Mouse (Mus musculus) midbrain, embryonic 12.5 days (tissue): Measurements from ENCODE around the gene Socs3. TPM values are rescaled to one million over a fixed set of nuclear protein-coding genes. Genes with fewer than 3 reads are reported as not detected.

Source experiments
- ATAC-seq: fragments of 200-750 bp; cut with Nextera tagmentation; 2 replicates; pipeline ENCODE4 v1.8.0; 2017; ENCODE audit warnings: low read depth, moderate TSS enrichment, moderate library complexity; ENCODE audit not compliant: low FRiP score
- H3K27ac ChIP-seq: fragments of 300-500 bp; sonication (generic); replicated peaks from 2 replicates; pipeline ENCODE4 v1.5.1; 2016; ENCODE audit warnings: mild to moderate bottlenecking
- H3K27me3 ChIP-seq: fragments of 300-500 bp; sonication (generic); 2 replicates; pipeline ENCODE4 v1.6.1; 2016; ENCODE audit warnings: mild to moderate bottlenecking
- H3K36me3 ChIP-seq: fragments of 300-500 bp; sonication (generic); 2 replicates; pipeline ENCODE4 v1.6.1; 2016
- H3K4me1 ChIP-seq: fragments of 300-500 bp; sonication (generic); 2 replicates; pipeline ENCODE4 v1.6.1; 2016
- H3K4me2 ChIP-seq: fragments of 300-500 bp; sonication (generic); replicated peaks from 2 replicates; pipeline ENCODE4 v1.6.1; 2016; ENCODE audit warnings: mild to moderate bottlenecking, moderate library complexity
- H3K4me3 ChIP-seq: fragments of 300-500 bp; sonication (generic); 2 replicates; pipeline ENCODE4 v1.5.1; 2016; ENCODE audit warnings: mild to moderate bottlenecking
- H3K9ac ChIP-seq: fragments of 300-500 bp; sonication (generic); replicated peaks from 2 replicates; pipeline ENCODE4 v1.6.1; 2016; ENCODE audit warnings: mild to moderate bottlenecking, moderate library complexity
- H3K9me3 ChIP-seq: fragments of 300-500 bp; sonication (generic); 2 replicates; pipeline ENCODE4 v1.6.1; 2016; ENCODE audit warnings: mild to moderate bottlenecking
- WGBS: fragments of 180-500 bp; shearing (Covaris S2); methylation state at CpG from one replicate; pipeline ENCODE4 v1.1.7; 2016; 5-methylcytosine and 5-hydroxymethylcytosine counted together
- polyA plus RNA-seq: library from polyadenylated mRNA; unstranded; fragments of >200 nt; fragmentation: Nextera tagmentation; extraction: Ambion mirVana; gene quantifications from 2 replicates; pipeline ENCODE4 v1.2.1, GENCODE M21; 2016

Socs3 gene
- polyA plus RNA-seq, 1 experiment from 2014 or later = 13.2 TPM

GRCm38 (mm10) chr11:117941848-117942247, 28.0 kb downstream of the Socs3 start:
- H3K4me2 ChIP-seq = no peak overlapping the region
- H3K9me3 ChIP-seq = no peaks in the 10 kb centered on the region
- H3K36me3 ChIP-seq = no peaks in the 10 kb centered on the region
- WGBS = 6% methylated on average over 4 of the region's 4 CpGs
- no peak overlapping the region for H3K27ac ChIP-seq
- H3K4me3 ChIP-seq = no peak overlapping the region
- peaks cover 46% of the 10 kb centered on the region for H3K27me3 ChIP-seq
- no peak overlapping the region for H3K9ac ChIP-seq
- ATAC-seq = no peak
- peaks cover 40% of the 10 kb centered on the region for H3K4me1 ChIP-seq

GRCm38 (mm10) chr11:117941325-117941834, 28.5 kb downstream of the Socs3 start:
- H3K27me3 ChIP-seq = peaks cover 45% of the 10 kb centered on the region
- no peak overlapping the region for H3K4me3 ChIP-seq

GRCm38 (mm10) chr11:117940881-117941280, 29.0 kb downstream of the Socs3 start:
- H3K4me1 ChIP-seq = peaks cover 47% of the 10 kb centered on the region
- no peak overlapping the region for H3K9ac ChIP-seq
- no peaks in the 10 kb centered on the region for H3K9me3 ChIP-seq
- peak overlapping the region; percentile 83 for H3K27ac ChIP-seq
- no peak overlapping the region for H3K4me3 ChIP-seq
- H3K36me3 ChIP-seq = no peaks in the 10 kb centered on the region
- no peak overlapping the region for H3K4me2 ChIP-seq
- WGBS = 93% methylated on average over 6 of the region's 6 CpGs
- H3K27me3 ChIP-seq = peaks cover 48% of the 10 kb centered on the region
- no peak for ATAC-seq

More at GRCm38 (mm10) chr11:117941325-117941834, 28.5 kb downstream of the Socs3 start:
- no peaks in the 10 kb centered on the region for H3K36me3 ChIP-seq
- H3K4me1 ChIP-seq = peaks cover 42% of the 10 kb centered on the region
- 80% methylated on average over 8 of the region's 8 CpGs for WGBS
- H3K9ac ChIP-seq = no peak overlapping the region
- H3K27ac ChIP-seq = no peak overlapping the region
- H3K4me2 ChIP-seq = no peak overlapping the region
- no peak for ATAC-seq
- H3K9me3 ChIP-seq = no peaks in the 10 kb centered on the region

- peak overlapping the region; percentile 32 for H3K4me2 ChIP-seq
- H3K9me3 ChIP-seq = no peaks in the 10 kb centered on the region
- H3K4me3 ChIP-seq = no peak overlapping the region
- peak overlapping the region; percentile 83 for H3K27ac ChIP-seq
- peak overlapping the region; percentile 15; the same call in 1 of the 2 replicates for H3K9ac ChIP-seq
- no peaks in the 10 kb centered on the region for H3K36me3 ChIP-seq
- H3K27me3 ChIP-seq = peaks cover 49% of the 10 kb centered on the region
- peaks cover 54% of the 10 kb centered on the region for H3K4me1 ChIP-seq
- 3% methylated on average over 7 of the region's 7 CpGs for WGBS
- ATAC-seq = peak; percentile 92
Observed at GRCm38 (mm10) chr11:117939741-117940285, 30.0 kb downstream of the Socs3 start.

GRCm38 (mm10) chr11:117939004-117939730, 30.7 kb downstream of the Socs3 start:
- 21% methylated on average over 4 of the region's 4 CpGs for WGBS
- H3K4me3 ChIP-seq = no peak overlapping the region

GRCm38 (mm10) chr11:117936202-117936601, 33.6 kb downstream of the Socs3 start:
- H3K9me3 ChIP-seq = no peaks in the 10 kb centered on the region
- no peaks in the 10 kb centered on the region for H3K36me3 ChIP-seq
- no peak overlapping the region for H3K4me3 ChIP-seq
- peaks cover 73% of the 10 kb centered on the region for H3K27me3 ChIP-seq
- H3K4me2 ChIP-seq = no peak overlapping the region
- H3K9ac ChIP-seq = no peak overlapping the region
- 53% methylated on average over 8 of the region's 8 CpGs for WGBS
- peaks cover 70% of the 10 kb centered on the region for H3K4me1 ChIP-seq
- ATAC-seq = no peak
- H3K27ac ChIP-seq = no peak overlapping the region

More at GRCm38 (mm10) chr11:117939004-117939730, 30.7 kb downstream of the Socs3 start:
- Histone ChIP-seq H3K9ac (no peak overlapping the region), H3K9me3 (no peaks in the 10 kb centered on the region), H3K27ac (peak overlapping the region; percentile 83), H3K36me3 (no peaks in the 10 kb centered on the region), H3K4me1 (peaks cover 60% of the 10 kb centered on the region), H3K27me3 (peaks cover 51% of the 10 kb centered on the region), H3K4me2 (peak overlapping the region; percentile 32)
- ATAC-seq = no peak

GRCm38 (mm10) chr11:117935616-117936015, 34.2 kb downstream of the Socs3 start:
- WGBS = 63% methylated on average over 9 of the region's 9 CpGs

GRCm38 (mm10) chr11:117934576-117935368, 35.1 kb downstream of the Socs3 start:
- Histone ChIP-seq H3K4me2 (no peak overlapping the region), H3K9me3 (no peaks in the 10 kb centered on the region), H3K27me3 (peaks cover 80% of the 10 kb centered on the region), H3K9ac (no peak overlapping the region), H3K4me1 (peaks cover 65% of the 10 kb centered on the region), H3K36me3 (no peaks in the 10 kb centered on the region), H3K4me3 (no peak overlapping the region), H3K27ac (no peak overlapping the region)
- ATAC-seq = no peak
- WGBS = 39% methylated on average over 5 of the region's 5 CpGs

More at GRCm38 (mm10) chr11:117935616-117936015, 34.2 kb downstream of the Socs3 start:
- Histone ChIP-seq H3K9me3 (no peaks in the 10 kb centered on the region), H3K27ac (no peak overlapping the region), H3K9ac (no peak overlapping the region), H3K4me3 (no peak overlapping the region), H3K4me1 (peaks cover 70% of the 10 kb centered on the region), H3K4me2 (no peak overlapping the region), H3K27me3 (peaks cover 73% of the 10 kb centered on the region), H3K36me3 (no peaks in the 10 kb centered on the region)
- ATAC-seq = no peak

- WGBS = 33% methylated on average over 2 of the region's 2 CpGs
- ATAC-seq = no peak
- Histone ChIP-seq H3K4me2 (no peak overlapping the region), H3K27me3 (peaks cover 86% of the 10 kb centered on the region), H3K36me3 (no peaks in the 10 kb centered on the region), H3K4me3 (no peak overlapping the region), H3K9ac (no peak overlapping the region), H3K27ac (no peak overlapping the region), H3K4me1 (peaks cover 59% of the 10 kb centered on the region), H3K9me3 (no peaks in the 10 kb centered on the region)
Observed at GRCm38 (mm10) chr11:117934168-117934567, 35.7 kb downstream of the Socs3 start.

GRCm38 (mm10) chr11:117932195-117932594, 37.7 kb downstream of the Socs3 start:
- H3K27ac ChIP-seq = no peak overlapping the region
- H3K9me3 ChIP-seq = no peaks in the 10 kb centered on the region
- WGBS = 32% methylated on average over 4 of the region's 4 CpGs
- no peak overlapping the region for H3K4me2 ChIP-seq
- no peaks in the 10 kb centered on the region for H3K36me3 ChIP-seq
- peaks cover 85% of the 10 kb centered on the region for H3K27me3 ChIP-seq
- H3K4me1 ChIP-seq = peaks cover 48% of the 10 kb centered on the region
- ATAC-seq = no peak
- H3K4me3 ChIP-seq = no peak overlapping the region
- H3K9ac ChIP-seq = no peak overlapping the region

- no peak overlapping the region for H3K27ac ChIP-seq
- no peak for ATAC-seq
- H3K36me3 ChIP-seq = no peaks in the 10 kb centered on the region
- peaks cover 48% of the 10 kb centered on the region for H3K4me1 ChIP-seq
- WGBS = 56% methylated on average over 6 of the region's 6 CpGs
- H3K4me3 ChIP-seq = no peak overlapping the region
- H3K9ac ChIP-seq = no peak overlapping the region
- peaks cover 81% of the 10 kb centered on the region for H3K27me3 ChIP-seq
- no peaks in the 10 kb centered on the region for H3K9me3 ChIP-seq
- H3K4me2 ChIP-seq = no peak overlapping the region
Observed at GRCm38 (mm10) chr11:117931576-117931975, 38.3 kb downstream of the Socs3 start.
